Mouse (Mus musculus): ENCODE measurements around the gene Ankle2.

Ankle2 gene

GRCm38 (mm10) chr5:110285156-110285555, 54.4 kb downstream of the Ankle2 start:
- DNase-seq = peak; percentile 21

- peak; percentile 88 for DNase-seq
Measured at GRCm38 (mm10) chr5:110285770-110286445, 55.1 kb downstream of the Ankle2 start, which contains the start of the genes Pxmp2 and Pole. Pxmp2 (minus strand) TSS chr5:110286186. Pole (plus strand) TSS chr5:110286306.

GRCm38 (mm10) chr5:110286446-110287083, 55.8 kb downstream of the Ankle2 start:
- DNase-seq = no peak

DNA sequence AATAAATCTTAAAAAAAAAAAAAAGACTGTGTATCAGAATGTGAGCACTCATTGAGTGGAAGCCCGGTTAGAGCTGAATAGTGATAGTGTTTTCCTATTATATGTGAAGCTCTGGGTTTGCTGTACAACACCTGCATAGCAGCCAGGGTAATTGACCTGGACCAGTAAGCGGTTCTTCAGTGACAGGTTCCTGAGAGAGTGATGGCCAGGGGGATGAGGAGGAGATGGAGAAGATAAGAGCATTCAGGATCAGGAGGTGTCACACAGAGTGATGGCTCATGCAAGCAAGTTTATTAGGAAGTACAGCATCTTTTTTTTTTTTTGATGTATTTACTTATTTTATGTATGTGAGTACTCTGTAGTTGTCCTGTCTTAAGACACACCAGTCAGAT, 56.3 kb downstream of the Ankle2 start:
- DNase-seq = no peak

GRCm38 (mm10) chr5:110291649-110292048, 60.8 kb downstream of the Ankle2 start:
- no peak for DNase-seq

DNA sequence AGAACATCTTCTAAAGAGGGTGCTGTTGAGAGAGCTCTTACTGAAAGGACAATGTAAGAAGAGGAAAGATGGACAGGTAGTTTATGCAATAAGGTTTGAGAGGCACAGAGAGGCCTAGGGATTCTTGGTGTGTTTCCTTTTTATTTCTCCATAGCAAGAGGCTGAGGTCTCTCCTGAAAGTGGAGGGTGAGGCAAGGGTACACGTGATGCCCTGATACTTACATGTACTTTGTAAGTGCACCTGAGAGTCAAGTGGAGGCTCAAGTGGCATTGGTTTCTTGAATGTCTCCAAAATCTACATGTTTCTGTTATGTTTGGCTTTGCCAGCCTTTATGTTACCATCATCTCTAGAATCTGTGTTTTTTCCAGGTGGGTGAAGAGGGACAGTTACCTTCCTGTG, 65.8 kb downstream of the Ankle2 start:
- no peak for DNase-seq

- DNase-seq = no peak
Measured at GRCm38 (mm10) chr5:110300591-110300990, 69.8 kb downstream of the Ankle2 start.
